14 mouse cellular contexts compared by ENCODE assay signal in genomic region chr1:132150817-132151601, GRCm38 (mm10). TPM values are rescaled to one million over a fixed set of nuclear protein-coding genes. Genes with fewer than 3 reads are reported as not detected.
A peak's percentile ranks its signal among the peaks of the same experiment; 100 is the strongest.
DNase-seq lines count a peak whose midpoint lies in the region; ATAC-seq lines count a peak whose summit lies in the region.
"Had no signal": no experiment of that assay in that cellular context is flagged by ENCODE, and none has a peak within 500 bp of the region (broad histone marks: within the 10 kb centered on the region; RNA-seq: fewer than 3 reads in every experiment).

No protein-coding gene starts in this region.

- no peak for ATAC-seq in heart, embryonic 13.5 days (ENCODE audit: extremely low read depth, insufficient number of reproducible peaks, low FRiP score, low TSS enrichment)
- ATAC-seq in monocyte, adult 5-6 weeks (replicated peaks; ENCODE audit: insufficient number of reproducible peaks, low FRiP score, low TSS enrichment, poor library complexity, severe bottlenecking) = no peak

- no peaks in the 10 kb centered on the region for H3K9me3 ChIP-seq in heart, embryonic 13.5 days
- H3K9me3 ChIP-seq: embryonic facial prominence, embryonic 13.5 days; liver, embryonic 12.5 days; midbrain, embryonic 12.5 days had no signal

- intact Hi-C loops in heart, postnatal 10 days (cut with DNase I) = no loop called here

- H3K4me2 ChIP-seq in heart, embryonic 13.5 days = 0 out of 2 replicates have a peak overlapping the region, but pooled peaks have one; percentile 7
- H3K4me2 ChIP-seq: embryonic facial prominence, embryonic 13.5 days; liver, embryonic 12.5 days; midbrain, embryonic 12.5 days had no signal

- H3K9ac ChIP-seq in heart, embryonic 13.5 days = peak overlapping the region; percentile 12; the same call in 1 of the 2 replicates
- H3K9ac ChIP-seq: liver, embryonic 12.5 days; midbrain, embryonic 12.5 days had no signal

- no peaks in the 10 kb centered on the region for H3K36me3 ChIP-seq in heart, embryonic 13.5 days
- H3K36me3 ChIP-seq: embryonic facial prominence, embryonic 13.5 days; liver, embryonic 12.5 days; midbrain, embryonic 12.5 days had no signal

- no peaks in the 10 kb centered on the region; the same call in 1 of the 2 replicates for H3K27me3 ChIP-seq in heart, embryonic 13.5 days (replicated peaks)
- H3K27me3 ChIP-seq: embryonic facial prominence, embryonic 13.5 days; liver, embryonic 12.5 days had no signal

- WGBS in heart, embryonic 13.5 days = 62% methylated on average over 15 of the region's 15 CpGs

- no peak for DNase-seq in heart, postnatal 10 days
- peak; percentile 73 for DNase-seq in fat pad, adult 2 months (ENCODE audit: extremely low read depth, low read depth, low spot score)
- peak; percentile 51 for DNase-seq in kidney, postnatal 10 days
- DNase-seq in lung, postnatal 36 days = peak; percentile 84
- no peak for DNase-seq in spleen, adult 12 weeks (ENCODE audit: low spot score)
- no peak for DNase-seq in thymus, adult 18-20 months
- DNase-seq: left cerebral cortex, postnatal 4 days had no signal

- no peak overlapping the region for H3K4me3 ChIP-seq in heart, embryonic 13.5 days
- H3K4me3 ChIP-seq: embryonic facial prominence, embryonic 13.5 days; liver, embryonic 12.5 days; midbrain, embryonic 12.5 days had no signal

- peaks cover 42% of the 10 kb centered on the region for H3K4me1 ChIP-seq in heart, embryonic 13.5 days
- H3K4me1 ChIP-seq: midbrain, embryonic 12.5 days had no signal

- no peak overlapping the region for H3K27ac ChIP-seq in heart, embryonic 13.5 days (replicated peaks)
- H3K27ac ChIP-seq: embryonic facial prominence, embryonic 13.5 days; liver, embryonic 12.5 days; midbrain, embryonic 12.5 days had no signal

RNA-seq across cellular contexts. Expression of gene Cdk18, which starts 11.5 kb away (rescaled TPM):
- polyA plus RNA-seq in heart, embryonic 13.5 days (2015; fragmentation: Nextera tagmentation; extraction: Ambion mirVana) = 2.4 and 3.4 TPM in 2 replicates
- total RNA-seq in heart, postnatal 10 days (2021) = 10 to 100 TPM in 1 of 2 experiments, 1 to 10 TPM in 1; 7.6 to 10.4 TPM
- 0.43 to 2.9 TPM in 2 of 3 replicates, not detected in the other for total RNA-seq in monocyte, adult 5-6 weeks (2017)

RNA-seq across cellular contexts. Expression of gene Lemd1, which starts 40.2 kb away (rescaled TPM):
- not detected in 2 replicates for polyA plus RNA-seq in heart, embryonic 13.5 days (2015; fragmentation: Nextera tagmentation; extraction: Ambion mirVana)
- total RNA-seq in heart, postnatal 10 days (2021) = not detected
- total RNA-seq in monocyte, adult 5-6 weeks (2017) = 1.8 TPM in 1 of 3 replicates, not detected in the others
- total RNA-seq: hematopoietic stem cell, adult 5-6 weeks had no signal
- polyA plus RNA-seq: liver, embryonic 12.5 days; spleen, adult 2 months had no signal

RNA-seq across cellular contexts. Expression of gene AC124108.1, which starts 40.2 kb away (rescaled TPM):
- 0.05 TPM in 1 of 2 replicates, not detected in the other for polyA plus RNA-seq in heart, embryonic 13.5 days (2015; fragmentation: Nextera tagmentation; extraction: Ambion mirVana)
- not detected for total RNA-seq in heart, postnatal 10 days (2021)
- total RNA-seq in monocyte, adult 5-6 weeks (2017) = not detected in 3 replicates
- total RNA-seq: hematopoietic stem cell, adult 5-6 weeks had no signal
- polyA plus RNA-seq: liver, embryonic 12.5 days; spleen, adult 2 months had no signal

Comparison
In these comparisons a context has a peak if more than half of its experiments do, and no peak if none do; other contexts are left out.
1. DNase-seq: peak in fat pad, adult 2 months (single experiment), kidney, postnatal 10 days (single experiment) and lung, postnatal 36 days (single experiment); none in heart, postnatal 10 days (0 of 2), spleen, adult 12 weeks (single experiment) and thymus, adult 18-20 months (0 of 2).